Mouse (Mus musculus): ENCODE measurements at regions not wholly inside any gene's neighbourhood (a gene's known extent, or its start where the extent isn't known, plus 50 kb on each side); places are given as distances from the start of the nearest gene placed in this dataset.

- ATAC-seq (replicated peaks; ENCODE audit: low FRiP score), result no peak
- WGBS, result 94% methylated on average over 4 of the region's 4 CpGs
Observed at GRCm38 (mm10) chr10:17114805-17115204, 608.2 kb upstream of the Cited2 start.

GRCm38 (mm10) chr10:17129391-17130163, 593.4 kb upstream of the Cited2 start:
- H3K9ac ChIP-seq, result no peak overlapping the region
- 94% methylated on average over 4 of the region's 4 CpGs for WGBS
- H3K36me3 ChIP-seq, result no peaks in the 10 kb centered on the region
- no peaks in the 10 kb centered on the region for H3K27me3 ChIP-seq
- 0 out of 2 replicates have a peak, but pooled peaks cover 2% of the 10 kb centered on the region for H3K4me1 ChIP-seq
- ATAC-seq (replicated peaks; ENCODE audit: low FRiP score), result no peak
- H3K4me2 ChIP-seq, result no peak overlapping the region
- H3K9me3 ChIP-seq (replicated peaks), result 0 out of 2 replicates have a peak, but pooled peaks cover 1% of the 10 kb centered on the region
- H3K4me3 ChIP-seq (replicated peaks), result no peak overlapping the region
- no peak overlapping the region for H3K27ac ChIP-seq

More at GRCm38 (mm10) chr10:17114805-17115204, 608.2 kb upstream of the Cited2 start:
- no peaks in the 10 kb centered on the region for H3K4me1 ChIP-seq
- no peak overlapping the region for H3K4me3 ChIP-seq (replicated peaks)
- no peak overlapping the region for H3K27ac ChIP-seq
- H3K36me3 ChIP-seq, result no peaks in the 10 kb centered on the region
- H3K9me3 ChIP-seq (replicated peaks), result no peaks in the 10 kb centered on the region
- H3K9ac ChIP-seq, result no peak overlapping the region
- no peaks in the 10 kb centered on the region for H3K27me3 ChIP-seq
- H3K4me2 ChIP-seq, result no peak overlapping the region

DNA sequence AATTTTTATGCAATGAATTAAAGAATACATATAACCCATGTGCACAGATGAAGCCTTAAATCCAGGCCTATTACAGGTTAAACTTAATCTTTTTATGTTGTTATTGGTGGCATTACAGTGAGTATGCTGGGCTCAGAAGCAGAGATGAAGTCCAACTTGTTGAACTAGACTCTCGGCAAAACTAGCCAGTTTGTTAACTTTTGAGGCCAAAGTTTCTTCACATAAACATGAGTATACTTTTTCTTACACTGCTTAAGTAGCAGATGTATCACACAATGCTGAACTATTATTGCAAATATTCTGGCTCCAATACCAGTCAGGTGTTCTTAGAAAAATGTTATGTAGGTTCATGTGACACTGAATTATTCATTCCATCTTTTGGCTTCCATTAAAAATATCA, 592.4 kb upstream of the Cited2 start:
- H3K27me3 ChIP-seq, result no peaks in the 10 kb centered on the region
- no peak overlapping the region for H3K4me3 ChIP-seq (replicated peaks)
- 0 out of 2 replicates have a peak, but pooled peaks cover 2% of the 10 kb centered on the region for H3K4me1 ChIP-seq
- 84% methylated on average over 1 of the region's 1 CpGs for WGBS
- no peaks in the 10 kb centered on the region for H3K36me3 ChIP-seq
- no peak overlapping the region for H3K9ac ChIP-seq
- ATAC-seq (replicated peaks; ENCODE audit: low FRiP score), result no peak
- H3K9me3 ChIP-seq (replicated peaks), result no peaks in the 10 kb centered on the region
- H3K4me2 ChIP-seq, result no peak overlapping the region
- H3K27ac ChIP-seq, result no peak overlapping the region

GRCm38 (mm10) chr10:17131763-17132162, 591.3 kb upstream of the Cited2 start:
- Histone ChIP-seq H3K9me3 (replicated peaks) (no peaks in the 10 kb centered on the region), H3K9ac (no peak overlapping the region), H3K27me3 (no peaks in the 10 kb centered on the region), H3K4me1 (0 out of 2 replicates have a peak, but pooled peaks cover 2% of the 10 kb centered on the region), H3K27ac (no peak overlapping the region), H3K4me3 (replicated peaks) (no peak overlapping the region), H3K36me3 (no peaks in the 10 kb centered on the region), H3K4me2 (no peak overlapping the region)
- 33% methylated on average over 4 of the region's 4 CpGs for WGBS
- peak; percentile 49; the same call in 1 of the 2 replicates for ATAC-seq (replicated peaks; ENCODE audit: low FRiP score)

GRCm38 (mm10) chr10:17175385-17175784, 547.6 kb upstream of the Cited2 start:
- Histone ChIP-seq H3K9ac (no peak overlapping the region), H3K36me3 (no peaks in the 10 kb centered on the region), H3K4me3 (replicated peaks) (no peak overlapping the region), H3K4me2 (no peak overlapping the region), H3K27me3 (no peaks in the 10 kb centered on the region), H3K9me3 (replicated peaks) (no peaks in the 10 kb centered on the region), H3K27ac (no peak overlapping the region), H3K4me1 (no peaks in the 10 kb centered on the region)
- no peak for ATAC-seq (replicated peaks; ENCODE audit: low FRiP score)
- 46% methylated on average over 3 of the region's 3 CpGs for WGBS

DNA sequence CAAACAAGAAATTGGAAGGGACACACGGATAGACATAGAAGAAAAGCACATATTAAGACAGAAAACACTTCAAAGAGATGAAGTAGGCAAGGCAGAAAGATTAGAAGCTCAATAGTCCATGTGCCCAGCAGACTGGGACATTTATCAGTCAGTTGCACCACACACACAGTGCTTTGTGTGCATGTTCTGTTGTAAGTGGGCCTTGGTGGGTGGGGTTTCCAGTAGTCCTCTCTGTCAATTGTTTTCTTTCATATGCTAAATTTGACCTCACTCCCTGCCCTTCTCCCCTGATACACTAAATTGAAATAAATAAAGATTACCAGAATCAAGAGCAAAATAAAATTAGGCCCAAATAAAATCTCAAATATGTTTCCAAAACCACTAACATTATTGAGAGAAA, 546.0 kb upstream of the Cited2 start:
- no peaks in the 10 kb centered on the region for H3K4me1 ChIP-seq
- no peak overlapping the region for H3K4me2 ChIP-seq
- 84% methylated on average over 1 of the region's 1 CpGs for WGBS
- no peak overlapping the region for H3K27ac ChIP-seq
- no peak overlapping the region for H3K9ac ChIP-seq
- no peak overlapping the region for H3K4me3 ChIP-seq (replicated peaks)
- H3K9me3 ChIP-seq (replicated peaks), result no peaks in the 10 kb centered on the region
- no peak for ATAC-seq (replicated peaks; ENCODE audit: low FRiP score)
- H3K36me3 ChIP-seq, result no peaks in the 10 kb centered on the region
- H3K27me3 ChIP-seq, result no peaks in the 10 kb centered on the region

GRCm38 (mm10) chr10:17177503-17178278, 545.3 kb upstream of the Cited2 start:
- no peak overlapping the region for H3K4me3 ChIP-seq (replicated peaks)
- H3K36me3 ChIP-seq, result no peaks in the 10 kb centered on the region
- H3K4me1 ChIP-seq, result no peaks in the 10 kb centered on the region
- H3K9me3 ChIP-seq (replicated peaks), result no peaks in the 10 kb centered on the region
- 82% methylated on average over 4 of the region's 4 CpGs for WGBS
- no peak overlapping the region for H3K4me2 ChIP-seq
- H3K27ac ChIP-seq, result no peak overlapping the region
- ATAC-seq (replicated peaks; ENCODE audit: low FRiP score), result no peak
- H3K27me3 ChIP-seq, result no peaks in the 10 kb centered on the region
- no peak overlapping the region for H3K9ac ChIP-seq

GRCm38 (mm10) chr10:17178627-17179026, 544.4 kb upstream of the Cited2 start:
- Histone ChIP-seq H3K36me3 (no peaks in the 10 kb centered on the region), H3K9ac (no peak overlapping the region), H3K4me3 (replicated peaks) (no peak overlapping the region), H3K4me2 (no peak overlapping the region), H3K27ac (no peak overlapping the region), H3K27me3 (no peaks in the 10 kb centered on the region), H3K4me1 (no peaks in the 10 kb centered on the region), H3K9me3 (replicated peaks) (no peaks in the 10 kb centered on the region)
- ATAC-seq (replicated peaks; ENCODE audit: low FRiP score), result no peak

DNA sequence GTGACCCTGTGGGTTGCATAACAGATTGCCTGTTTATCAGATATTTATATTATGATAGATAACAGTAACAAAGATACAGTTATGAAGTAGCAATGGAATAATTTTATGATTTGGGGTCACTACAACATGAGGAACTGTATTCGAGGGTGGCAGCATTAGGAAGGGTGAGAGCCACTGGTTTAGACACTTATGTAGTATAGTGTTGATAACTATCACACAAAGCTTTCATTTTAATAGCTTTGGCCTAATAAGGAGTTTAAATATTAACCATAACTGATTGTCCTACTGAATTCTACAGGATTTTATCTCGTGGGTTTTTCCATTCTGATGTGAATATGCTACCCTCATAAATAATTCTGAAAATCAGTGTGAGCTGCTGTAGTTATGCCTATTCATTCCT, 538.6 kb upstream of the Cited2 start:
- H3K9me3 ChIP-seq (replicated peaks), result no peaks in the 10 kb centered on the region
- H3K9ac ChIP-seq, result no peak overlapping the region
- H3K36me3 ChIP-seq, result no peaks in the 10 kb centered on the region
- H3K27me3 ChIP-seq, result no peaks in the 10 kb centered on the region
- ATAC-seq (replicated peaks; ENCODE audit: low FRiP score), result no peak
- 46% methylated on average over 2 of the region's 2 CpGs for WGBS
- H3K4me2 ChIP-seq, result no peak overlapping the region
- no peak overlapping the region for H3K4me3 ChIP-seq (replicated peaks)
- H3K4me1 ChIP-seq, result no peaks in the 10 kb centered on the region
- peak overlapping the region; percentile 70; the same call in 1 of the 2 replicates for H3K27ac ChIP-seq

DNA sequence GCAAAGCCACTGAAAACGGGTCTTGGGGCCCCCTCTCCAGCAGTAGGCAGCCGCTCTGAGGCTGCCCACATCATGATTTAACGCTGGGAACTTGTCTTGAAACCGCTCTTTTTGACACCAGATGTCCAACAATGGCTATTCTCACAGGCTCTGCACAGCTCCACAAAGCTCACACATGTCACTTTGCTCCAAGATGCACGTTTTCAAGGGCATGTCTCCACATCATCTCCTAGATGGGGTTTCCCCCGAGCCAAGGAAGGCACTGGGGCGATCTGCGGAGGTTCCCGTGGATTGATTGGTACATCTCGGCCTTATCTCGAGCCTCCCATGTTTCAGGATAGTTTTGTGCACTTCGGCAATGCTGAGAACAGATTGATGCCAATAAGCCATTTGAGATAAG, 526.8 kb upstream of the Cited2 start:
- ATAC-seq (replicated peaks; ENCODE audit: low FRiP score), result no peak
- H3K27me3 ChIP-seq, result no peaks in the 10 kb centered on the region
- no peaks in the 10 kb centered on the region for H3K9me3 ChIP-seq (replicated peaks)
- no peak overlapping the region for H3K27ac ChIP-seq
- 73% methylated on average over 12 of the region's 12 CpGs for WGBS
- H3K4me2 ChIP-seq, result no peak overlapping the region
- H3K9ac ChIP-seq, result no peak overlapping the region
- H3K4me3 ChIP-seq (replicated peaks), result no peak overlapping the region
- no peaks in the 10 kb centered on the region for H3K4me1 ChIP-seq
- no peaks in the 10 kb centered on the region for H3K36me3 ChIP-seq

DNA sequence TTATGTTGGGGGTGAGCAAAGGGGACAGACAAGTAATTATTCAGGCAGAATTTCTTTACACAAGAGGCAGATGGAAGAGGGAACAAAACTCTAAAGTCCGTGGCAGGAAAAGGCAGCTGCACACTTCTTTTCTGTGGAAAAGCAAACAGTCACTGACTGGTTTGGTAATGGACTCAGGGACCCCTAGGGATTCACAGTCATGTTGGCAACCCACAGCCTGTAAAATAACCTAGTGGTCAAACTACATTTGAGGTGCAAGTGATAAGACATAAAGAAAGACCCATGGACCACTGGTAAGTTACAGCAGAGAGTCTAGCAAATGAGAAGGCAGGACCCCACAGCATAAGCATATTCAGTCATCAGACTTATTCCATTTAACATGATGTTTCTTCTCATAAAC, 526.4 kb upstream of the Cited2 start:
- Histone ChIP-seq H3K4me2 (no peak overlapping the region), H3K4me3 (replicated peaks) (no peak overlapping the region), H3K4me1 (no peaks in the 10 kb centered on the region), H3K27ac (no peak overlapping the region), H3K36me3 (no peaks in the 10 kb centered on the region), H3K9me3 (replicated peaks) (no peaks in the 10 kb centered on the region), H3K27me3 (no peaks in the 10 kb centered on the region), H3K9ac (no peak overlapping the region)
- 38% methylated on average over 1 of the region's 1 CpGs for WGBS
- no peak for ATAC-seq (replicated peaks; ENCODE audit: low FRiP score)

- Histone ChIP-seq H3K9me3 (replicated peaks) (no peaks in the 10 kb centered on the region), H3K36me3 (no peaks in the 10 kb centered on the region), H3K4me2 (no peak overlapping the region), H3K27ac (no peak overlapping the region), H3K4me3 (replicated peaks) (no peak overlapping the region), H3K9ac (no peak overlapping the region), H3K27me3 (no peaks in the 10 kb centered on the region), H3K4me1 (no peaks in the 10 kb centered on the region)
- no peak for ATAC-seq (replicated peaks; ENCODE audit: low FRiP score)
- WGBS, result 81% methylated on average over 8 of the region's 8 CpGs
Observed at GRCm38 (mm10) chr10:17200524-17201426, 522.2 kb upstream of the Cited2 start.
